Mouse (Mus musculus) ES-Bruce4 (cell line): ENCODE measurements around the gene Eea1. TPM values are rescaled to one million over a fixed set of nuclear protein-coding genes. Genes with fewer than 3 reads are reported as not detected.

ENCODE experiments used
- H3K27ac ChIP-seq: 2 replicates; pipeline ENCODE4 v1.5.1; 2012; ENCODE audit warnings: low read length, inconsistent platforms; ENCODE audit not compliant: insufficient read depth
- H3K27me3 ChIP-seq: 2 replicates; pipeline ENCODE4 v1.6.1; 2012; ENCODE audit warnings: mild to moderate bottlenecking, low read length, inconsistent platforms; ENCODE audit not compliant: control insufficient read depth, poor library complexity, insufficient read depth, severe bottlenecking
- H3K36me3 ChIP-seq: 2 replicates; pipeline ENCODE4 v1.6.1; 2012; ENCODE audit warnings: inconsistent platforms, mild to moderate bottlenecking, low read length, moderate library complexity; ENCODE audit not compliant: control insufficient read depth, poor library complexity, insufficient read depth, severe bottlenecking
- H3K4me1 ChIP-seq: one replicate; pipeline ENCODE4 v1.8.1; 2011; ENCODE audit warnings: low read length; ENCODE audit not compliant: control insufficient read depth, insufficient read depth
- H3K4me3 ChIP-seq: 2 replicates; pipeline ENCODE4 v1.5.1; 2011; ENCODE audit warnings: low read depth, mild to moderate bottlenecking, low read length
- H3K9ac ChIP-seq: 2 replicates; pipeline ENCODE4 v1.6.1; 2012; ENCODE audit warnings: low read depth, mild to moderate bottlenecking, inconsistent platforms; ENCODE audit not compliant: poor library complexity, severe bottlenecking
- H3K9me3 ChIP-seq: replicated peaks from 2 replicates; pipeline ENCODE4 v1.6.1; 2012; ENCODE audit warnings: mild to moderate bottlenecking, low read length, inconsistent platforms; ENCODE audit not compliant: control insufficient read depth, poor library complexity, insufficient read depth, severe bottlenecking
- CTCF ChIP-seq: IDR thresholded peaks from one replicate; pipeline ENCODE4 v1.8.1; 2011; ENCODE audit warnings: low read depth, low read length
- EP300 ChIP-seq: IDR thresholded peaks from 2 replicates; pipeline ENCODE4 v1.6.1; 2011; ENCODE audit warnings: low read depth, low read length; ENCODE audit not compliant: insufficient read depth
- POLR2A ChIP-seq: IDR thresholded peaks from one replicate; pipeline ENCODE4 v1.8.1; 2011; ENCODE audit warnings: low read length; ENCODE audit not compliant: insufficient read depth
- polyA plus RNA-seq: library from polyadenylated mRNA; stranded (reverse); fragments of >200 nt; gene quantifications from 2 replicates; pipeline ENCODE4 v1.2.4, GENCODE M21; 2011; ENCODE audit warnings: low read depth; ENCODE audit not compliant: missing spikeins, insufficient read depth, insufficient read length

Eea1 gene
- polyA plus RNA-seq: 14.1 and 16.2 TPM in 2 replicates

DNA sequence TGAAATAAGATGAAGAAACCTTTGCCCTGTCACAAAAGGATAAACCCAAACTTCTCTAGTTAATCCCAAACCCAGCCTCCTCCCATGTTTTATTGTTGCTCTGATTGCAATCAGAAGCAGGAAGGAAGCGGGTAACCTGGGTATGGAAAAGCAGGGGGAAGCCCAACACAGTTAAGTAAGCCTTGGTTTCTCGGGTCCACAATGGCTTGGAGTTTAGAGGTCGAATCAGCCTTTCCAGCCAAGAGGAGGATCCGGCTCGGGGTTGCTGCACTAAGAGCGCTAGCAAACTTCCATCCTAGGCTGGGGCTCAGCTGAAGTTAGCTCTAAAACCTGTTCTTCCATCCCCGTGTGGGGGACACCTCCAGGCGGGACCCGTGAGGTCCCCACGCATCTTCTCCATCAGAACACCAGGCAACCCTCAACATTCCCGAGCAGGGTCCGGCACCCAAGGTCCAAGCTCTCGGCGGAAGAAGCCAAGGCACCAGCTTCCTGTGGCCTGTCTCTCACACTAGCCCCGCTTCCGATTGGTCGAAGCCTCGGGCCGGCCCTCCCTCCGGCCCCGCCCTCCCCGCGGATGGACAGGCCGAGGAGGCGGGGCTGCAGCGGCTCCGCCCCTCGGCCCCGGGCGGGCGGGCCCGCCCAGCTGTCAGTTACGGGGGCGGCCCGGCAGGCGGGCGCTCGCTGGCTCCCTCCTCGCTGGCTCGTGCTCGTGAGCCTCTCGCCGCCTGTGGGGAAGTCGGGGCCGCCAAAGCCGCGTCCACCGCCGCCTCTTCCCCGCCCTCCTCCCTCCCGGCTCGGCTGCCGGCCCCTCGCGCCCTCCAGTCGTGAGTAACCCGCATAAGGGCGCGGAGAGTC lies at the start of gene Eea1:
Gene Eea1 (plus strand): TSS at position 605 of the 855 bp plus-strand sequence.
- TF ChIP-seq CTCF (no peak), EP300 (0 out of 2 replicates have a peak, but pooled peaks have one; percentile 8), POLR2A (peak; percentile 88)
- H3K4me3 ChIP-seq: peak within 1 kb of the TSS; percentile 97
- H3K27me3 ChIP-seq: no peaks in the 10 kb centered on the region
- H3K27ac ChIP-seq: no peak within 1 kb of the TSS
- no peaks in the 10 kb centered on the region for H3K4me1 ChIP-seq
- no peaks in the 10 kb centered on the region; the same call in 1 of the 2 replicates for H3K9me3 ChIP-seq
- no peaks in the 10 kb centered on the region for H3K36me3 ChIP-seq
- peak within 1 kb of the TSS; percentile 65 for H3K9ac ChIP-seq

DNA sequence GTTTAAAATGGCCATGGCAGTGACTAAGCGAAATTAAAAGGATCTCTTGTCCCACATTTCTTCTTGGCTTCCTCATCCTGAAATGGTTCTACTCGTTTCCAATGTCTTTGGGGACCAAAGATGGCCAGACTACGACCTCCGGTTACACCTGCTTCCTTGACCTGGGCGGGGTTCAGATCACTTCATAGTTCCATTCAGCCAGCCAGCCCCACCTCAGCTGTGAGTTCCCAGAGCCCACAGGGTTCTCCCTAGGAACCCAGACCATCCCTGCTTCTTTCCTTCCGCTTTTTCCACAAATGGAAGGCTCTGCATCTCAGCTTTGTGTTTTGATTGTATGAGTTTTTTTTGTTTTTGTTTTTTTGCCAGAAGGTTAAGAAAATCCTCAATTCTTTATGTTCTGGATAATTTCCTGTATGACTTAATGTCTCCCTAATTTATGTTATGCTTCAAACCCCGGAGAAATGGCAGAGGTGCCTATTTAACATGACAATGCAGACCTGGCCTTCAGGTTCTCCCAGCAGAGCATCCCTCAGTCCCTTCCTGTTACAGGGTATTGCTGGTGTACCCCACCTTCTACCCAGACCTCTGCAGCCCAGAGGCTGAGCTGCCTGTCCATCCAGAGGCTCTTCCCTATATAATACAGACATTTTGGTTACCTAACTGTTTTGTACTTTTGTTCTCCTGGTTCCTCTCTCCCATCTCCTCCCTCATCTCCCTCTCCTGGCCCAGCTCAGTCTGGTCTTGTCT lies 49.1 kb upstream of the Eea1 start:
- no peaks in the 10 kb centered on the region for H3K27me3 ChIP-seq
- H3K36me3 ChIP-seq: no peaks in the 10 kb centered on the region
- TF ChIP-seq EP300 (peak; percentile 98), CTCF (no peak)
- H3K27ac ChIP-seq: peak overlapping the region; percentile 98
- no peaks in the 10 kb centered on the region for H3K4me1 ChIP-seq
- H3K9me3 ChIP-seq: no peaks in the 10 kb centered on the region
- H3K9ac ChIP-seq: no peak overlapping the region
- no peak overlapping the region for H3K4me3 ChIP-seq

DNA sequence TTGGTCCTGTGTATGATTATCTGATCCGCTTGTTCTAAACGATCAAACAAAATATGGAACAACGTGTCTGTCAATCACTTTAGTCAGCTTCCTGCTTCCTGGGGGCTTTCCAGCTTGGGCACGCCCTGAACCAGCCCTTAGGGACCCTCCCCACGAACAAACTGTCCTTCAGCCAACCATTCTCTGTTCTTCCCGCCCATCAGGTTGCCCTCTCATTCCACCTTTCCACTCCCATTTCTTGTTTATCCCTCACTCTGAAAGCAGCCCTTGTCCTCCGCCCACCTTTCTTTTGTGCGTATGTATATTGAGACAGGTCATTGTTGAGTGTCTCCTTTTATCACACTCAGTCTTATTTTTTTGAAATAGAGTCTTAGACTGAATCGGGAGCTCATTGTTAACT lies 48.3 kb upstream of the Eea1 start:
- Histone ChIP-seq H3K27ac (peak overlapping the region; percentile 98), H3K36me3 (no peaks in the 10 kb centered on the region), H3K4me1 (no peaks in the 10 kb centered on the region), H3K9me3 (no peaks in the 10 kb centered on the region), H3K27me3 (no peaks in the 10 kb centered on the region), H3K9ac (peak overlapping the region; percentile 65), H3K4me3 (peak overlapping the region; percentile 58)
- no peak for TF ChIP-seq POLR2A
- TF ChIP-seq EP300: peak; percentile 99
- TF ChIP-seq CTCF: no peak

DNA sequence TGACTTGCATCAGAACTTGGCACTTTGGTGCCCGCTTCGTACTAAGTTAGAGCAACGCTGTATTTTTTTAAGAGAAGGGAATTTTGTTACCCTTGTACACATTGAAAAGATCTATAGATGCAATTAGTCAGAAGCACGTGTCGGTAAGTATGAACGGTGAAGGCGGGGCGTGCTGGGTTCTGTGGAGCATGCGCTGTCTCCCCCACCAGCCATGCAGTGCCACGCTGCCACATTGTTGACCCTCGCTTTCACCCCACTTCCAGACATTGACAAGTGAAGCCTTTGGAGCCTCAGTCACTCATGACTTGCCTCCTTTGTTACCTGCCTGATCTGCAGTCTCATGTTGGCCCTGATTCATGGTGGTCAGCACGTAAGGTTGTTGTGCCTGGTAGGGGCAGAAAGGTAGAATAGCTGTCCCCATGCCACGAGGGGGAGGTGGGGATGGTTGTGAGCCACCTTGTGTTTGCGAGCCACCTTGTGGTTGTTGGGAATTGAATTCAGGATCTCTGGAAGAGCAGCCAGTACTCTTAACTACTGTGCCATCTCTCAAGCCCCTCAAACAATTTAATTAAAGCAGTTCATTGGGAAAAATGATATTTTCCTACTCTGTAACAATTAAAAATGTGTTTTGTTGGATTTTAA lies 47.0 kb upstream of the Eea1 start:
- no peaks in the 10 kb centered on the region for H3K36me3 ChIP-seq
- peak overlapping the region; percentile 97 for H3K27ac ChIP-seq
- no peaks in the 10 kb centered on the region for H3K9me3 ChIP-seq
- no peaks in the 10 kb centered on the region for H3K27me3 ChIP-seq
- peak overlapping the region; percentile 65 for H3K9ac ChIP-seq
- TF ChIP-seq EP300: peak; percentile 34; the same call in 1 of the 2 replicates
- TF ChIP-seq POLR2A: no peak
- peak; percentile 53 for TF ChIP-seq CTCF
- no peaks in the 10 kb centered on the region for H3K4me1 ChIP-seq
- H3K4me3 ChIP-seq: peak overlapping the region; percentile 37

DNA sequence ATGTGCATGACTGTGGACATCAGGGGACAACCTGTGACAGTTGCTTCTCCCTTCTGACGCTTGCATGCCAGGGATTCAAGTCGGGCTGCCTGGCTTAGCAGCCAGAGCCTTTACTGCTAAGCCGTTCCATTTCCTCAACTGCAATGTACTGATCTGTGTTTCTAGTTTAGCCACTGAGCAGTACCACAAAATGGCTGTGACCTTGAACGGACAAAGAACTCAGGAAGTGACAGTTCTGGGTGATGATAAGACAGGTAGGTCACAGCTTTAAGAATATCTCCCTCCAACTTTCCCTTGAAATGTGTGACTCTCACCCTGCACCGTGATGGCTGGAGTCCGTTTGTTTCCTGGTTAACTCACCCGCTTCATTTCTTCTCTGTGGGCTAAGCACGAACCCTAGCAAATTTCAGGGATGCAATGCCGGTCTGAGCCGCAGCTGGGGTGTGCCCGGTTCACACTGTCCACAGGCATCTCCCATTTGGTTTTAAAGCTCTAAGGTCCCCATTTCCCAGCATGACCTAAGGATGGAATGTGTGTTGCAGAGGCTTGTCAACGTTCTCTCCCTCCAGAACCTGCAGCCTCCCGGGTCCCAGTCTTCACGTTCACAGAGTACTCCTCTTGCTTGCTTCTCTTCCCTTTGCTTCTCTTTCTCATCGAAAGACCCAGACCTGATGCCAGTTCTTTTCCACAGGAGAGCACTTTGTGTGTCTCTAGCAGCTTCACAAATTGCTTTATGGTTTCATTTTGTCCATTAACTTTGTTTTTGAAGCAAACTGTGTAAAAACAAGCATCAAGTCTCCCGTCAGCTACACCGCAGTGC lies 46.2 kb upstream of the Eea1 start:
- no peaks in the 10 kb centered on the region for H3K36me3 ChIP-seq
- no peaks in the 10 kb centered on the region for H3K27me3 ChIP-seq
- H3K4me3 ChIP-seq: peak overlapping the region; percentile 65
- TF ChIP-seq POLR2A (no peak), EP300 (no peak), CTCF (no peak)
- peak overlapping the region; percentile 61 for H3K9ac ChIP-seq
- H3K27ac ChIP-seq: peak overlapping the region; percentile 10
- no peaks in the 10 kb centered on the region for H3K4me1 ChIP-seq
- no peaks in the 10 kb centered on the region for H3K9me3 ChIP-seq
